Mouse (Mus musculus) cortical plate, adult 2 months (tissue): Measurements from ENCODE around the gene Elp4.

Source experiments
- CTCF ChIP-seq: fragments of 200-500 bp; IDR thresholded peaks from 2 replicates; pipeline ENCODE4 v1.5.1; 2011; ENCODE audit warnings: mild to moderate bottlenecking, control low read depth, low read length; ENCODE audit not compliant: insufficient read depth; ENCODE audit errors: extremely low read depth
- POLR2A ChIP-seq: fragments of 200-500 bp; IDR thresholded peaks from 2 replicates; pipeline ENCODE4 v1.6.1; 2011; ENCODE audit warnings: mild to moderate bottlenecking, low read length, control low read depth; ENCODE audit not compliant: insufficient read depth; ENCODE audit errors: extremely low read depth

DNA sequence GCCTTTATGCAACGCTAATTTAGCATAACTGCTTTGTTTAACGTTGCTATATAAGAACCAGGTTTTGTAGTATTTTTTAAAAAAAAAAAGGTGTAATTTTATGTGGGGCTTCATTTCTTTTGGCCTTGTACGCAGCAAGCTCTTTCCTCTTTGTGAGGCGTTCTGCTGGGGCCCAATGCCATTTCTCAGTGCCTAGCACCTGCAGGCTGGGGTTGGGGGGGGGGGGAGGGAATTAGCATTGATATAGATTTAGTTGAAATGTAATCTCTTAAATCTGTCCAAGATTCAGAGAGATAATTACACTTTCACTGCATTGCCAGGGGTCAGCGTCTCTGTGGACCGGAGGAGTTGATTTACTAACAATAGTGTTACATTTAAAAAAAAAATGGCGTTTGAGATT is 241.8 kb downstream of the Elp4 start:
- no peak for TF ChIP-seq CTCF
- no peak for TF ChIP-seq POLR2A
